Mouse (Mus musculus) CH12.LX (cell line): ENCODE measurements around the gene Mnd1. TPM values are rescaled to one million over a fixed set of nuclear protein-coding genes. Genes with fewer than 3 reads are reported as not detected.

Experiments used
- DNase-seq: peaks from one replicate; pipeline ENCODE4 v3.0.0-alpha.2; 2013; ENCODE audit errors: extremely low read depth
- H3K27ac ChIP-seq: 2 replicates; pipeline ENCODE4 v1.5.1; 2012; ENCODE audit warnings: low read depth, mild to moderate bottlenecking, control low read depth, moderate library complexity; ENCODE audit not compliant: insufficient read depth
- H3K27me3 ChIP-seq: replicated peaks from 2 replicates; pipeline ENCODE3; 2012; ENCODE audit warnings: inconsistent platforms
- H3K36me3 ChIP-seq, 2 experiments: replicated peaks in 1 of 2; 2 replicates each; pipeline versions ENCODE3 to v1.6.1; 2012; ENCODE audit warnings: inconsistent platforms in 1 of 2, low read length in 1 of 2, mild to moderate bottlenecking in 1 of 2, mixed read lengths in 1 of 2, moderate library complexity in 1 of 2; ENCODE audit not compliant: control insufficient read depth in 1 of 2, insufficient read depth in 1 of 2
- H3K4me1 ChIP-seq, 2 experiments: 2 replicates each; pipeline ENCODE4 v1.6.1; 2012; ENCODE audit warnings: inconsistent platforms in 1 of 2, moderate library complexity in 1 of 2; ENCODE audit not compliant: insufficient read depth in 2 of 2, control insufficient read depth in 1 of 2
- H3K4me2 ChIP-seq: 2 replicates; pipeline ENCODE4 v1.6.1; 2012; ENCODE audit warnings: low read depth, mild to moderate bottlenecking, control low read depth; ENCODE audit not compliant: poor library complexity, insufficient read depth, severe bottlenecking
- H3K4me3 ChIP-seq, 3 experiments: fragments of 150-350 bp in 1 of 3; sonication (generic) in 1 of 3; replicated peaks in 1 of 3; 2 replicates each; pipeline versions ENCODE3 to v1.5.1; 2011 to 2012; ENCODE audit warnings: low read depth in 2 of 3, low read length in 2 of 3, mild to moderate bottlenecking in 2 of 3, moderate library complexity in 2 of 3, control low read depth in 1 of 3, improper control_type of control experiment in 1 of 3, inconsistent platforms in 1 of 3, mixed read lengths in 1 of 3; ENCODE audit not compliant: poor library complexity in 1 of 3
- H3K79me2 ChIP-seq: replicated peaks from 2 replicates; pipeline ENCODE4 v1.6.1; 2012; ENCODE audit warnings: mild to moderate bottlenecking, moderate library complexity; ENCODE audit not compliant: control insufficient read depth, poor library complexity, insufficient read depth, severe bottlenecking; ENCODE audit errors: extremely low read depth
- H3K9ac ChIP-seq: 2 replicates; pipeline ENCODE4 v1.6.1; 2012; ENCODE audit warnings: low read depth, mild to moderate bottlenecking, control low read depth, moderate library complexity; ENCODE audit not compliant: insufficient read depth
- H3K9me3 ChIP-seq: replicated peaks from 2 replicates; pipeline ENCODE3; 2012; ENCODE audit warnings: low read length, inconsistent platforms, mixed read lengths
- BHLHE40 ChIP-seq: IDR thresholded peaks from 2 replicates; pipeline ENCODE4 v1.6.1; 2011; ENCODE audit warnings: mild to moderate bottlenecking, low read depth, low read length, improper control_type of control experiment
- CHD1 ChIP-seq: IDR thresholded peaks from 2 replicates; pipeline ENCODE4 v1.6.1; 2012; ENCODE audit warnings: low read depth, low read length, improper control_type of control experiment, inconsistent platforms
- CTCF ChIP-seq, 2 experiments: IDR thresholded peaks in 1 of 2; conservative IDR thresholded peaks in 1 of 2; 2 replicates each; pipeline ENCODE4 v1.5.1; 2011 to 2012; ENCODE audit warnings: low read depth in 2 of 2, low read length in 2 of 2, improper control_type of control experiment in 1 of 2, inconsistent platforms in 1 of 2, mild to moderate bottlenecking in 1 of 2, moderate library complexity in 1 of 2
- E2F4 ChIP-seq: IDR thresholded peaks from 2 replicates; pipeline ENCODE4 v1.6.1; 2011; ENCODE audit warnings: low read depth, low read length, improper control_type of control experiment; ENCODE audit not compliant: insufficient replicate concordance
- ELF1 ChIP-seq: IDR thresholded peaks from 2 replicates; pipeline ENCODE4 v1.6.1; 2014; ENCODE audit warnings: low read depth, mild to moderate bottlenecking, inconsistent platforms, low read length, improper control_type of control experiment
- EP300 ChIP-seq: IDR thresholded peaks from 2 replicates; pipeline ENCODE4 v1.6.1; 2011; ENCODE audit warnings: low read length, improper control_type of control experiment
- GABPA ChIP-seq: IDR thresholded peaks from 2 replicates; pipeline ENCODE4 v1.6.1; 2012; ENCODE audit warnings: low read depth, low read length, improper control_type of control experiment, inconsistent platforms; ENCODE audit not compliant: insufficient replicate concordance
- IRF4 ChIP-seq: IDR thresholded peaks from 2 replicates; pipeline ENCODE4 v1.6.1; 2014; ENCODE audit warnings: low read depth, mild to moderate bottlenecking, inconsistent platforms, low read length, improper control_type of control experiment
- JUND ChIP-seq: conservative IDR thresholded peaks from 2 replicates; pipeline ENCODE4 v1.6.1; 2011; ENCODE audit warnings: low read depth, low read length, improper control_type of control experiment
- MXI1 ChIP-seq: IDR thresholded peaks from 2 replicates; pipeline ENCODE4 v1.6.1; 2011; ENCODE audit warnings: mild to moderate bottlenecking, low read depth, low read length, improper control_type of control experiment
- NELFE ChIP-seq: IDR thresholded peaks from 2 replicates; pipeline ENCODE4 v1.6.1; 2011; ENCODE audit warnings: low read depth, low read length, improper control_type of control experiment
- NRF1 ChIP-seq: IDR thresholded peaks from 2 replicates; pipeline ENCODE4 v1.6.1; 2014; ENCODE audit warnings: low read depth, mild to moderate bottlenecking, inconsistent platforms, low read length, improper control_type of control experiment, moderate library complexity
- PAX5 ChIP-seq: IDR thresholded peaks from 2 replicates; pipeline ENCODE4 v1.6.1; 2012; ENCODE audit warnings: low read length, inconsistent platforms, mixed read lengths
- POLR2AphosphoS2 ChIP-seq: IDR thresholded peaks from 2 replicates; pipeline ENCODE4 v1.6.1; 2011; ENCODE audit warnings: low read depth, low read length, improper control_type of control experiment
- SIN3A ChIP-seq: IDR thresholded peaks from 2 replicates; pipeline ENCODE4 v1.6.1; 2012; ENCODE audit warnings: low read length, improper control_type of control experiment, inconsistent platforms
- SMC3 ChIP-seq: IDR thresholded peaks from 2 replicates; pipeline ENCODE4 v1.6.1; 2011; ENCODE audit warnings: low read depth, low read length, improper control_type of control experiment
- TBP ChIP-seq: conservative IDR thresholded peaks from 2 replicates; pipeline ENCODE4 v1.6.1; 2011; ENCODE audit warnings: low read depth, low read length, improper control_type of control experiment
- TCF12 ChIP-seq: IDR thresholded peaks from 2 replicates; pipeline ENCODE4 v1.6.1; 2014; ENCODE audit warnings: low read depth, mild to moderate bottlenecking, inconsistent platforms, low read length, improper control_type of control experiment
- USF1 ChIP-seq: IDR thresholded peaks from 2 replicates; pipeline ENCODE4 v1.6.1; 2014; ENCODE audit warnings: low read depth, mild to moderate bottlenecking, inconsistent platforms, low read length, improper control_type of control experiment
- USF2 ChIP-seq: conservative IDR thresholded peaks from 2 replicates; pipeline ENCODE4 v1.6.1; 2011; ENCODE audit warnings: low read depth, low read length, improper control_type of control experiment
- dilution Hi-C: fragments of 300-500 bp; cut with MboI; formaldehyde crosslinking; loops from 2 replicates; pipeline ENCODE4 v1.14.3; 2020; ENCODE audit warnings: low sequenced_read_pairs; ENCODE audit not compliant: extremely low pct_unique_long_range_greater_than_20kb, extremely low pct_ligation_motif_present
- in situ Hi-C: fragments of 300-500 bp; cut with MboI; formaldehyde crosslinking; loops from 3 replicates; pipeline ENCODE4 v1.14.3; 2019; ENCODE audit warnings: low sequenced_read_pairs, low pct_ligation_motif_present, low pct_unique_long_range_greater_than_20kb, mixed read lengths
- polyA plus RNA-seq: library from polyadenylated mRNA; unstranded; fragments of >175 nt; gene quantifications from 2 replicates; pipeline ENCODE4 v1.2.1, GENCODE M21; 2012; ENCODE audit warnings: low read depth; ENCODE audit not compliant: insufficient read length
- total RNA-seq, 2 experiments: library from RNA; depleted of rRNA; stranded (reverse); fragments of 300-350 nt in 1 of 2; fragments of >200 nt in 1 of 2; gene quantifications; 2 replicates each; pipeline ENCODE4 v1.2.3; 2012 to 2014

The Mnd1 gene
- total and polyA plus RNA-seq, 3 experiments, result 14.2 to 23.1 (median 19.0) TPM

DNA sequence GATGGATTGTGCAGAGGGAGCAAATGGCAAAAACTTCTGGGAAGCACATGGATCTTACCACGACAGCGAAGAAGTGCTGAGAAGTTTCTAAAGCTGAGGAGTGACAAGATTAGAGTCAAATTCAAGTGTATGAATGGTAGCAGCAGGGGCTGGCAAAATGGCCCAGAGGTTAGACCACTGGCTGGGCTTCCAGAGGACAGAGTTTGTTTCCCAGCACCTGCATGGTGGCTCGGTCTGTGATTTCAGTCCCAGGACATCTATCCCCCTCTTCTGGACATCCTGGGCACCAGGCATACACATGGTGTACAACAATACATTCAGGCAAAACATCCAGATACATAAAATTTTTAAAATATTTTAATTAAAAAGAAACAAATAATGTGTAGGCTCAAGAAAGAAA lies 5.8 kb downstream of the Mnd1 start:
- dilution Hi-C loops (no loop called here), in situ Hi-C loops (loop anchor here (25.0 kb wide), 1 partner anchor 387 kb away; no protein-coding TSS in a partner anchor)

GRCm38 (mm10) chr3:84140947-84141346 lies 14.6 kb downstream of the Mnd1 start:
- Histone ChIP-seq H3K4me2 (no peak overlapping the region), H3K27ac (no peak overlapping the region), H3K27me3 (no peaks in the 10 kb centered on the region), H3K4me3 (no peak overlapping the region), H3K79me2 (peaks cover 2% of the 10 kb centered on the region; the same call in 1 of the 2 replicates), H3K36me3 (peaks cover 0 to 20% of the 10 kb centered on the region in 2 experiments), H3K4me1 (peaks cover 0 to 1% of the 10 kb centered on the region in 2 experiments; a peak in 1 of 4 replicates), H3K9ac (no peak overlapping the region), H3K9me3 (no peaks in the 10 kb centered on the region)
- in situ Hi-C loops (no loop called here), dilution Hi-C loops (no loop called here)
- TF ChIP-seq CTCF (conservative IDR thresholded peaks at IDR 0.05 in 1 of 2, IDR thresholded peaks at IDR 0.05 in 1 of 2; ENCODE audit: low read depth in 2 of 2, low read length in 2 of 2) (no peak), BHLHE40 (no peak), NELFE (no peak), TBP (no peak), SMC3 (no peak), ELF1 (no peak), USF1 (no peak), CHD1 (no peak), E2F4 (no peak), TCF12 (no peak), NRF1 (no peak), GABPA (no peak), POLR2AphosphoS2 (no peak), PAX5 (no peak), EP300 (no peak), JUND (no peak), USF2 (no peak), MXI1 (no peak)
- no peak for DNase-seq

More for the DNA sequence above, 5.8 kb downstream of the Mnd1 start:
- DNase-seq, result no peak
- Histone ChIP-seq H3K4me3 (no peak overlapping the region), H3K4me2 (no peak overlapping the region), H3K36me3 (peaks cover 0 to 15% of the 10 kb centered on the region in 2 experiments), H3K27ac (no peak overlapping the region), H3K9ac (no peak overlapping the region), H3K9me3 (peaks cover 10% of the 10 kb centered on the region), H3K4me1 (peaks cover 0 to 23% of the 10 kb centered on the region in 2 experiments; a peak in 2 of 4 replicates), H3K79me2 (peaks cover 3% of the 10 kb centered on the region), H3K27me3 (no peaks in the 10 kb centered on the region)
- no peak for TF ChIP-seq CHD1
- no peak for TF ChIP-seq IRF4
- no peak for TF ChIP-seq PAX5
- no peak for TF ChIP-seq BHLHE40
- no peak for TF ChIP-seq SIN3A
